Mouse (Mus musculus) ES-E14 (cell line): ENCODE measurements at regions not wholly inside any gene's neighbourhood (a gene's known extent, or its start where the extent isn't known, plus 50 kb on each side); places are given as distances from the start of the nearest gene placed in this dataset.

Experiments
- CHD2 ChIP-seq: IDR thresholded peaks from 2 replicates; pipeline ENCODE4 v1.6.1; 2014; ENCODE audit warnings: mild to moderate bottlenecking, low read depth, low read length, inconsistent platforms
- HCFC1 ChIP-seq: IDR thresholded peaks from 2 replicates; pipeline ENCODE4 v1.6.1; 2012; ENCODE audit warnings: low read length, inconsistent platforms, borderline replicate concordance; ENCODE audit not compliant: insufficient read depth
- MAFK ChIP-seq: IDR thresholded peaks from 2 replicates; pipeline ENCODE4 v1.6.1; 2014; ENCODE audit warnings: mild to moderate bottlenecking, low read depth, low read length, inconsistent platforms; ENCODE audit not compliant: insufficient read depth
- ZC3H11A ChIP-seq: IDR thresholded peaks from 2 replicates; pipeline ENCODE4 v1.6.1; 2012; ENCODE audit warnings: low read depth, mild to moderate bottlenecking, inconsistent platforms, low read length, borderline replicate concordance

GRCm38 (mm10) chr3:40226772-40227171 is 304.3 kb upstream of the Intu start:
- TF ChIP-seq CHD2, result no peak
- TF ChIP-seq ZC3H11A, result no peak
- TF ChIP-seq MAFK, result no peak
- no peak for TF ChIP-seq HCFC1
